Mouse (Mus musculus): Measurements from ENCODE around the gene Rtn4rl2.
"Not testable (repeated sequence)": the region's sequence is repeated elsewhere in the genome, so short reads cannot be mapped to it uniquely, and the experiment has no call there.

The Rtn4rl2 gene

GRCm38 (mm10) chr2:84886234-84886731 lies at the start of gene Rtn4rl2:
Gene Rtn4rl2 (minus strand): TSS chr2:84886710.
- no peak for DNase-seq

- DNase-seq = no peak
Observed at GRCm38 (mm10) chr2:84935065-84935464, 48.6 kb upstream of the Rtn4rl2 start.

GRCm38 (mm10) chr2:84934649-84935007 lies 48.1 kb upstream of the Rtn4rl2 start:
- DNase-seq = no peak

GRCm38 (mm10) chr2:84933992-84934648 lies 47.6 kb upstream of the Rtn4rl2 start:
- no peak for DNase-seq

GRCm38 (mm10) chr2:84930186-84930585 lies 43.7 kb upstream of the Rtn4rl2 start:
- DNase-seq = no peak

GRCm38 (mm10) chr2:84919601-84920108 lies 33.1 kb upstream of the Rtn4rl2 start:
- DNase-seq = no peak

GRCm38 (mm10) chr2:84918188-84918587 lies 31.7 kb upstream of the Rtn4rl2 start:
- DNase-seq = no peak

- no peak for DNase-seq
Observed at GRCm38 (mm10) chr2:84916548-84917320, 30.2 kb upstream of the Rtn4rl2 start.

GRCm38 (mm10) chr2:84915330-84915729 lies 28.8 kb upstream of the Rtn4rl2 start:
- DNase-seq = no peak

- no peak for DNase-seq
Observed at GRCm38 (mm10) chr2:84913881-84914280, 27.4 kb upstream of the Rtn4rl2 start.

- DNase-seq = no peak
Observed at GRCm38 (mm10) chr2:84912722-84913121, 26.2 kb upstream of the Rtn4rl2 start.

- DNase-seq = not testable (repeated sequence)
Observed at GRCm38 (mm10) chr2:84896686-84897085, 10.2 kb upstream of the Rtn4rl2 start.

GRCm38 (mm10) chr2:84895495-84896198 lies 9.1 kb upstream of the Rtn4rl2 start:
- no peak for DNase-seq

GRCm38 (mm10) chr2:84893359-84893758 lies 6.8 kb upstream of the Rtn4rl2 start:
- no peak for DNase-seq

GRCm38 (mm10) chr2:84890045-84890340 lies 3.5 kb upstream of the Rtn4rl2 start:
- DNase-seq = peak; percentile 50

- DNase-seq = no peak
Observed at GRCm38 (mm10) chr2:84889316-84890044, 3.0 kb upstream of the Rtn4rl2 start.

- no peak for DNase-seq
Observed at GRCm38 (mm10) chr2:84888657-84889315, 2.3 kb upstream of the Rtn4rl2 start.

- no peak for DNase-seq
Observed at GRCm38 (mm10) chr2:84887411-84888271, 1.1 kb upstream of the Rtn4rl2 start.

GRCm38 (mm10) chr2:84886821-84887281 lies 341 bp upstream of the Rtn4rl2 start:
- DNase-seq = no peak

- no peak for DNase-seq
Observed at GRCm38 (mm10) chr2:84885084-84886055, 1.1 kb downstream of the Rtn4rl2 start.
